Mouse (Mus musculus): ENCODE measurements at regions not wholly inside any gene's neighbourhood (a gene's known extent, or its start where the extent isn't known, plus 50 kb on each side); places are given as distances from the start of the nearest gene placed in this dataset.

GRCm38 (mm10) chr5:126105446-126105845 lies 573.9 kb downstream of the Tmem132b start:
- H3K4me3 ChIP-seq (ENCODE audit: low read length) = no peak overlapping the region
- H3K36me3 ChIP-seq (ENCODE audit: control insufficient read depth, insufficient read depth, low read length) = no peaks in the 10 kb centered on the region
- 86% methylated on average over 1 of the region's 1 CpGs for WGBS
- no peak overlapping the region for H3K4me2 ChIP-seq (ENCODE audit: low read depth, low read length)
- H3K9me3 ChIP-seq (ENCODE audit: control insufficient read depth, low read length) = no peaks in the 10 kb centered on the region
- no peaks in the 10 kb centered on the region for H3K4me1 ChIP-seq (ENCODE audit: control insufficient read depth, insufficient read depth, low read length)
- ATAC-seq = no peak
- H3K27ac ChIP-seq (ENCODE audit: low read length) = no peak overlapping the region
- no peak overlapping the region for H3K9ac ChIP-seq (ENCODE audit: low read depth, low read length)
- H3K27me3 ChIP-seq (replicated peaks; ENCODE audit: control insufficient read depth, insufficient read depth, low read length) = no peaks in the 10 kb centered on the region

- Histone ChIP-seq H3K4me3 (ENCODE audit: low read length) (no peak overlapping the region), H3K9ac (ENCODE audit: low read depth, low read length) (no peak overlapping the region), H3K27ac (ENCODE audit: low read length) (no peak overlapping the region), H3K27me3 (replicated peaks; ENCODE audit: control insufficient read depth, insufficient read depth, low read length) (no peaks in the 10 kb centered on the region), H3K4me1 (ENCODE audit: control insufficient read depth, insufficient read depth, low read length) (no peaks in the 10 kb centered on the region), H3K4me2 (ENCODE audit: low read depth, low read length) (no peak overlapping the region), H3K36me3 (ENCODE audit: control insufficient read depth, insufficient read depth, low read length) (no peaks in the 10 kb centered on the region), H3K9me3 (ENCODE audit: control insufficient read depth, low read length) (no peaks in the 10 kb centered on the region)
- WGBS = 81% methylated on average over 5 of the region's 5 CpGs
- no peak for ATAC-seq
Measured at GRCm38 (mm10) chr5:126107020-126107419, 575.4 kb downstream of the Tmem132b start.

- H3K36me3 ChIP-seq (ENCODE audit: control insufficient read depth, insufficient read depth, low read length) = no peaks in the 10 kb centered on the region
- H3K9ac ChIP-seq (ENCODE audit: low read depth, low read length) = no peak overlapping the region
- no peak overlapping the region for H3K4me2 ChIP-seq (ENCODE audit: low read depth, low read length)
- no peaks in the 10 kb centered on the region for H3K27me3 ChIP-seq (replicated peaks; ENCODE audit: control insufficient read depth, insufficient read depth, low read length)
- ATAC-seq = no peak
- H3K4me1 ChIP-seq (ENCODE audit: control insufficient read depth, insufficient read depth, low read length) = no peaks in the 10 kb centered on the region
- WGBS = 63% methylated on average over 3 of the region's 3 CpGs
- no peak overlapping the region for H3K27ac ChIP-seq (ENCODE audit: low read length)
- H3K4me3 ChIP-seq (ENCODE audit: low read length) = no peak overlapping the region
- H3K9me3 ChIP-seq (ENCODE audit: control insufficient read depth, low read length) = no peaks in the 10 kb centered on the region
Measured at GRCm38 (mm10) chr5:126108837-126109236, 577.3 kb downstream of the Tmem132b start.

GRCm38 (mm10) chr5:126117291-126117690 lies 585.7 kb downstream of the Tmem132b start:
- no peaks in the 10 kb centered on the region for H3K36me3 ChIP-seq (ENCODE audit: control insufficient read depth, insufficient read depth, low read length)
- no peak overlapping the region for H3K27ac ChIP-seq (ENCODE audit: low read length)
- H3K9ac ChIP-seq (ENCODE audit: low read depth, low read length) = no peak overlapping the region
- 82% methylated on average over 2 of the region's 2 CpGs for WGBS
- no peak overlapping the region for H3K4me3 ChIP-seq (ENCODE audit: low read length)
- no peaks in the 10 kb centered on the region for H3K9me3 ChIP-seq (ENCODE audit: control insufficient read depth, low read length)
- H3K27me3 ChIP-seq (replicated peaks; ENCODE audit: control insufficient read depth, insufficient read depth, low read length) = no peaks in the 10 kb centered on the region
- ATAC-seq = no peak
- no peaks in the 10 kb centered on the region for H3K4me1 ChIP-seq (ENCODE audit: control insufficient read depth, insufficient read depth, low read length)
- H3K4me2 ChIP-seq (ENCODE audit: low read depth, low read length) = no peak overlapping the region

DNA sequence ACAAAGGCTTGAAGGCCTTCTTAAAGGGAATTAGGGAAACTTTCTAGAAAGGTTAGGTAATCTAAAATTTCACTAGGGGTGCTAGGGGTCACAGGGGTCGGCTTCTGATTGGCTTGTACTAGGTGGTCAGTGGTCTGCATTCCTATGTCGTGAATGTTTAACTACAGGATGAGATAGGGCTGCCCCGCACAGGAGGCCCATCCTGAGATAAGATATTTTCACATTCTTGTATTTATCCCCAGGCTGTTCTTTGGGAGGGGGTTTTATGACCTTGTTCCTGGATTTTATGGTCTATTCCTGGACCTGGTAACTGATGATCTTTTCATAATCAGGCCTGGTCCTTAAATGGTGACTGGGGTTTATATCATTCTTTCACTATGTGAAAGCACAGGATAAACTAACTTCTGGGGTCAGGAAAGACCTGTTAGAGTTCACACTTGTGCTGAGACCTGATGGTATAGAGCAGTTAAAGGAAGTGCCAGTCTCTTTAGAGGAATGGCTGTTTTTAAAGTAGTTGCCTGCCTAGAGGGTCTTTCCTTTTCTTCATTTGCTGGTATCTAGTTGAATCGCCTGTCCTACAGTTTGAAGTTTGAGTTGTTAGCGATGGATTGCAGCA lies 586.4 kb downstream of the Tmem132b start:
- Histone ChIP-seq H3K4me2 (ENCODE audit: low read depth, low read length) (no peak overlapping the region), H3K36me3 (ENCODE audit: control insufficient read depth, insufficient read depth, low read length) (no peaks in the 10 kb centered on the region), H3K4me1 (ENCODE audit: control insufficient read depth, insufficient read depth, low read length) (no peaks in the 10 kb centered on the region), H3K27me3 (replicated peaks; ENCODE audit: control insufficient read depth, insufficient read depth, low read length) (no peaks in the 10 kb centered on the region), H3K4me3 (ENCODE audit: low read length) (no peak overlapping the region), H3K9me3 (ENCODE audit: control insufficient read depth, low read length) (no peaks in the 10 kb centered on the region), H3K9ac (ENCODE audit: low read depth, low read length) (no peak overlapping the region), H3K27ac (ENCODE audit: low read length) (no peak overlapping the region)
- 33% methylated on average over 5 of the region's 5 CpGs for WGBS
- peak; percentile 88 for ATAC-seq

DNA sequence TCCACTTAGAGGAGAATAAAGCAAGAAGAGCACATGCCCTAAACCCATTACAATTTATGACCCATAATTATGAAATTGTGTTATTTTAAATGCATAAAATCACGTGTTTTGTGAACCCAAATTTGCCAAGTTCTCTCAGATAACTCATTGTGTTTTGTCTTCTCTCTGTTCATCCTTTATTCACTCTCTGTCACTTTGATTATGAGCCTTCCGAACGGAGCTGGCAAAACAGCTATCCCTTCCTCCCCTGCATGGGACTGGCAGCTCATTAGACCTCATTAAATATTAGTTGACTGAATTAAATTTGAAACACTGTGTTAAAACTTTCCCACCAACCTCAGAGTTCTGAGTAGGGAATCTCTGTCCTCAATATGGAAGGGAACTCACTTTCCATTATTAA lies 587.2 kb downstream of the Tmem132b start:
- 61% methylated on average over 3 of the region's 3 CpGs for whole genome bisulfite sequencing
- Histone ChIP-seq H3K4me2 (ENCODE audit: low read depth, low read length) (no peak overlapping the region), H3K27ac (ENCODE audit: low read length) (no peak overlapping the region), H3K9ac (ENCODE audit: low read depth, low read length) (no peak overlapping the region), H3K4me1 (ENCODE audit: control insufficient read depth, insufficient read depth, low read length) (no peaks in the 10 kb centered on the region), H3K36me3 (ENCODE audit: control insufficient read depth, insufficient read depth, low read length) (no peaks in the 10 kb centered on the region), H3K27me3 (replicated peaks; ENCODE audit: control insufficient read depth, insufficient read depth, low read length) (no peaks in the 10 kb centered on the region), H3K4me3 (ENCODE audit: low read length) (no peak overlapping the region), H3K9me3 (ENCODE audit: control insufficient read depth, low read length) (no peaks in the 10 kb centered on the region)
- ATAC-seq = peak; percentile 52; the same call in 1 of the 2 replicates

GRCm38 (mm10) chr5:126123216-126123615 lies 591.6 kb downstream of the Tmem132b start:
- Histone ChIP-seq H3K9me3 (ENCODE audit: control insufficient read depth, low read length) (no peaks in the 10 kb centered on the region), H3K27ac (ENCODE audit: low read length) (no peak overlapping the region), H3K36me3 (ENCODE audit: control insufficient read depth, insufficient read depth, low read length) (no peaks in the 10 kb centered on the region), H3K4me2 (ENCODE audit: low read depth, low read length) (no peak overlapping the region), H3K4me3 (ENCODE audit: low read length) (no peak overlapping the region), H3K9ac (ENCODE audit: low read depth, low read length) (no peak overlapping the region), H3K27me3 (replicated peaks; ENCODE audit: control insufficient read depth, insufficient read depth, low read length) (no peaks in the 10 kb centered on the region), H3K4me1 (ENCODE audit: control insufficient read depth, insufficient read depth, low read length) (no peaks in the 10 kb centered on the region)
- no peak for ATAC-seq
- 76% methylated on average over 9 of the region's 9 CpGs for WGBS

DNA sequence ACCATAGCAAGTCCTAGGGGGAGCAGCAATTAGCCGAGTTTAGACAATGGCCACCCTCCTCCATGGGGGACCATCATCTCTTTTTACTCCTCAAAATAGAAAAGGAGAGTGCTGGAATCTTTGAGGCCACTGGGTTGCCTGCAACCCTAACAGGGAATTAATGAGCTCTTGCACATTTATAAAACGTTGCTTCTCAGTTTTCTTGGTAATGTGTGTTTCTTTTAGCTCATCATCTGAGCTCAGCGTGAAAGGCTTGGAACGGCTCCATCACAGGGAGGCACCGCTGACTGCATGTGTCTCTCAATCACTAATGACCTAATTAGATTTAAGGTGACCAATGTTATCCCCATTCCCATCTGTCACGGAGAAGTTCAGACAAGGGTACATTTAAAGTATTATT lies 595.9 kb downstream of the Tmem132b start:
- Histone ChIP-seq H3K4me3 (ENCODE audit: low read length) (no peak overlapping the region), H3K27ac (ENCODE audit: low read length) (no peak overlapping the region), H3K36me3 (ENCODE audit: control insufficient read depth, insufficient read depth, low read length) (no peaks in the 10 kb centered on the region), H3K27me3 (replicated peaks; ENCODE audit: control insufficient read depth, insufficient read depth, low read length) (no peaks in the 10 kb centered on the region), H3K4me2 (ENCODE audit: low read depth, low read length) (no peak overlapping the region), H3K4me1 (ENCODE audit: control insufficient read depth, insufficient read depth, low read length) (no peaks in the 10 kb centered on the region), H3K9me3 (ENCODE audit: control insufficient read depth, low read length) (no peaks in the 10 kb centered on the region), H3K9ac (ENCODE audit: low read depth, low read length) (no peak overlapping the region)
- no peak for ATAC-seq
- 71% methylated on average over 6 of the region's 6 CpGs for WGBS

DNA sequence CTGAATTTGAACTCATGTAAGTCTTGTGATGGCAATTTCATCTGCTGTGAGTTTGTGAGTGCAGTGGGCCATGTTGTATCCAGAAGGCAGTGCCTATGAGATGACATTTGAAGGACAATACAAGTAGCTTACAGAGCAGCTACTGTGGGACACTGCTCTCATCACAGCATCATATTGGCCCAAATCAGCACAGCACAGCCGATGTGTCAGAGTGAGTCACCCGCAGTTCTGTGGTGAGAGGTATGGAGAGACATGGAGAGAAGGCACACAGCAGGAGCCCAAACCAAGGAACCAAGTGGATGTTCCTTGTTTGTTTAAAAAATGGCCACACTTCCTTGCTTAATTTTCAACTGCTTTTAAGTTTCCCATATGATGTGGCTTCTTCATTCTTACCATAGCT lies 617.3 kb downstream of the Tmem132b start:
- Histone ChIP-seq H3K9me3 (ENCODE audit: control insufficient read depth, low read length) (no peaks in the 10 kb centered on the region), H3K27me3 (replicated peaks; ENCODE audit: control insufficient read depth, insufficient read depth, low read length) (no peaks in the 10 kb centered on the region), H3K9ac (ENCODE audit: low read depth, low read length) (no peak overlapping the region), H3K36me3 (ENCODE audit: control insufficient read depth, insufficient read depth, low read length) (no peaks in the 10 kb centered on the region), H3K27ac (ENCODE audit: low read length) (no peak overlapping the region), H3K4me3 (ENCODE audit: low read length) (no peak overlapping the region), H3K4me1 (ENCODE audit: control insufficient read depth, insufficient read depth, low read length) (no peaks in the 10 kb centered on the region), H3K4me2 (ENCODE audit: low read depth, low read length) (no peak overlapping the region)
- no peak for ATAC-seq
- WGBS = 91% methylated on average over 2 of the region's 2 CpGs

DNA sequence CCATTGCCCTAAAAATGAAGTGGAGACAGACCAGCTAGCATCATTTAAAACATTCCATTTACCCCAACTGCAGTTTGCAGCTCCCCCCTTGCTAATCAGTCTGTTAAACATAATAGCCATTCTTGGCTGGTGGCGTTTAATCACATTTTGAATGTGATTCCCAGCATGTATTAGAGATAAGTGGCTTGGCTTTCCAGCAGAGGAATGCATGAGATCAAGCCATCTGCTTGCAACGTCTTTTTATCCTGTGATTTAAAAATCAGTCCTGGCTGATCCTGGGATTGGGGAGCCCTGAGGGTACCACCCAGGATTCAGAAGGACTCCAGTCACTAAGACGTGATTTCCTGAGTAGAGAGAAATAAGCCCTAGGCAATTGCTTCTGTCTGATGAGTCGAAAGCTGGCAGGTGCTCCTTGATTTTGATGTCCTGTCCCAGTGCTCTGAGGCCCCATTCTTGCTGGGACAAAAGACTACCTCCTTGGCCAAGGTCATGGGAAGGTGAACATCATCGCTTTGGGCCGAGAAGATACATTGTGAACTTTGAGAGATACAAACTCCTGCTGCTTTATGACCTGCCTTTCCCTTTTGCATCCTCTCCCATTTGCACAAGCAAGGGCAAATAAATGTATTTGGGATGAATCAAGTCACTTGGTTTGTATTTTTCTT lies 623.8 kb downstream of the Tmem132b start:
- H3K36me3 ChIP-seq (ENCODE audit: control insufficient read depth, insufficient read depth, low read length) = no peaks in the 10 kb centered on the region
- 59% methylated on average over 6 of the region's 6 CpGs for WGBS
- ATAC-seq = no peak

More for the DNA sequence above, 623.8 kb downstream of the Tmem132b start:
- no peak overlapping the region for H3K4me3 ChIP-seq (ENCODE audit: low read length)
- H3K4me2 ChIP-seq (ENCODE audit: low read depth, low read length) = no peak overlapping the region
- no peaks in the 10 kb centered on the region for H3K9me3 ChIP-seq (ENCODE audit: control insufficient read depth, low read length)
- H3K27me3 ChIP-seq (replicated peaks; ENCODE audit: control insufficient read depth, insufficient read depth, low read length) = no peaks in the 10 kb centered on the region
- H3K9ac ChIP-seq (ENCODE audit: low read depth, low read length) = no peak overlapping the region
- no peak overlapping the region for H3K27ac ChIP-seq (ENCODE audit: low read length)
- no peaks in the 10 kb centered on the region for H3K4me1 ChIP-seq (ENCODE audit: control insufficient read depth, insufficient read depth, low read length)
